Mouse (Mus musculus) lung, postnatal 0 days (tissue): Measurements from ENCODE around the gene Grtp1. TPM values are rescaled to one million over a fixed set of nuclear protein-coding genes. Genes with fewer than 3 reads are reported as not detected.

Experiments used
- ATAC-seq: fragments of 200-750 bp; cut with Nextera tagmentation; 2 replicates; pipeline ENCODE4 v1.8.0; 2017; ENCODE audit warnings: moderate library complexity
- DNase-seq: peaks from one replicate; pipeline ENCODE4 v3.0.0-alpha.2; 2016; ENCODE audit warnings: low spot score
- H3K27ac ChIP-seq: fragments of 300-500 bp; sonication (generic); 2 replicates; pipeline ENCODE4 v1.5.1; 2014; ENCODE audit warnings: antibody characterized with exemption, mild to moderate bottlenecking, low read length, mixed read lengths
- H3K27me3 ChIP-seq: fragments of 300-500 bp; sonication (generic); replicated peaks from 2 replicates; pipeline ENCODE4 v1.6.1; 2014; ENCODE audit warnings: low read length, mixed read lengths; ENCODE audit not compliant: insufficient read depth
- H3K36me3 ChIP-seq: fragments of 300-500 bp; sonication (generic); 2 replicates; pipeline ENCODE4 v1.6.1; 2014; ENCODE audit warnings: low read length, mixed read lengths; ENCODE audit not compliant: insufficient read depth
- H3K4me1 ChIP-seq: fragments of 300-500 bp; sonication (generic); 2 replicates; pipeline ENCODE4 v1.6.1; 2014; ENCODE audit warnings: antibody characterized with exemption, low read depth, low read length, mixed read lengths; ENCODE audit not compliant: insufficient read depth
- H3K4me2 ChIP-seq: fragments of 300-500 bp; sonication (generic); replicated peaks from 2 replicates; pipeline ENCODE4 v1.6.1; 2014; ENCODE audit warnings: low read depth, mild to moderate bottlenecking, low read length, moderate library complexity, mixed read lengths
- H3K4me3 ChIP-seq: fragments of 300-500 bp; sonication (generic); 2 replicates; pipeline ENCODE4 v1.5.1; 2014; ENCODE audit warnings: low read depth, low read length
- H3K9ac ChIP-seq: fragments of 300-500 bp; sonication (generic); replicated peaks from 2 replicates; pipeline ENCODE4 v1.6.1; 2014; ENCODE audit warnings: low read depth, mild to moderate bottlenecking
- H3K9me3 ChIP-seq: fragments of 300-500 bp; sonication (generic); 2 replicates; pipeline ENCODE4 v1.6.1; 2016; ENCODE audit warnings: low read length, mixed read lengths
- CTCF ChIP-seq: IDR thresholded peaks from 2 replicates; pipeline ENCODE4 v1.5.1; 2016; ENCODE audit warnings: antibody characterized with exemption, mild to moderate bottlenecking
- EP300 ChIP-seq: IDR thresholded peaks from 2 replicates; pipeline ENCODE4 v1.6.1; 2016; ENCODE audit warnings: antibody characterized with exemption, mild to moderate bottlenecking, control low read depth
- WGBS: fragments of 180-500 bp; shearing (Covaris S2); extraction: QIAGEN DNeasy Blood & Tissue Kit; methylation state at CpG from one replicate; pipeline ENCODE4 v1.1.7; 2014; 5-methylcytosine and 5-hydroxymethylcytosine counted together
- microRNA counts: library from miRNA; unstranded; fragments of <30 nt; microRNA quantifications from one replicate; lab custom pipeline; 2015
- microRNA-seq: library from miRNA; unstranded; fragments of <30 nt; microRNA quantifications from one replicate; pipeline ENCODE4, GENCODE M21; 2016
- polyA plus RNA-seq: library from polyadenylated mRNA; unstranded; fragments of >200 nt; fragmentation: Nextera tagmentation; extraction: Ambion mirVana; gene quantifications from 2 replicates; pipeline ENCODE4 v1.2.1, GENCODE M21; 2015

Gene Grtp1
- polyA plus RNA-seq, 1 experiment from 2014 or later, result 2.5 TPM

DNA sequence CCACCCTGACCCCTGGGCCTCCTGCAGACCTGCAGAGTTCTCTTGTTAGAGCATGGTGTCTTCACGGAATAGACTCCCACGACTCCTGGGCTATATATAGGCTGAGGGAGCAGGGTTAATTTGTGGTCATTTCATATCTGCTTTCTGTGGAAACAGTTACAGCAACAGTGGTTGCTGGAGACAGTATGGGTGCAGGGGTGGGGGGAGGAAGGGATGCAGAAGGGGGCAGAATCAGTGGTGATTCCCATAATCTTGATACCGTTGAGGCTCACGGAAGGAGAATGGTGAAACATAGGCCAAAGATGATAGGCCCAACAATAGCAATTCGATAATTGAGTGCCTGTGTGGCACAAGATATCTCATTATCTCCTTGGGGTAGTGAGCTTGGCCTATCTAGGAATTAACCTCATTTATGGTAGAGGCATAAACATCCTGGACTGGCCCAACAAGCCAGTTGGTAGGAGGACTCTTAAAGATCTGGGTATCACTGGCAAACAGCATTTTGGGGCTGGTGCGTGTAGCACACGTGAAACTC is 77.5 kb downstream of the Grtp1 start:
- Histone ChIP-seq H3K27me3 (no peaks in the 10 kb centered on the region), H3K9me3 (no peaks in the 10 kb centered on the region), H3K4me2 (no peak overlapping the region), H3K9ac (no peak overlapping the region), H3K4me3 (no peak overlapping the region), H3K36me3 (peaks cover 29% of the 10 kb centered on the region), H3K27ac (no peak overlapping the region), H3K4me1 (no peaks in the 10 kb centered on the region)
- TF ChIP-seq CTCF, result no peak
- TF ChIP-seq EP300, result no peak
- no peak for ATAC-seq
- WGBS, result 89% methylated on average over 7 of the region's 7 CpGs
- DNase-seq, result no peak

MicroRNAs within 50 kb of the gene (microRNA counts, 519-probe panel; counts per million panel counts)
- not detected for microRNA mmu-miR-1968 (lab: Ali Mortazavi, UCI)

Small RNA genes within 50 kb of the gene (microRNA-seq; reads per million reads assigned to microRNA genes)
- gene Mir1968, result 1.2 reads per million
- gene Mir7065, result not detected

Other genes with a start within 250 kb of the Grtp1 start
- gene F7, start 174.6 kb downstream of the Grtp1 start, polyA plus RNA-seq, result 5.0 and 5.2 TPM in 2 replicates
- gene F10, start 163.3 kb downstream of the Grtp1 start, polyA plus RNA-seq, result 5.9 and 7.4 TPM in 2 replicates
- gene Proz, start 139.7 kb downstream of the Grtp1 start, polyA plus RNA-seq, result 0.87 and 1.2 TPM in 2 replicates
- 17.5 and 18.0 TPM in 2 replicates for gene Pcid2, start 95.2 kb downstream of the Grtp1 start, polyA plus RNA-seq
- 59.5 and 61.2 TPM in 2 replicates for gene Cul4a, start 95.0 kb downstream of the Grtp1 start, polyA plus RNA-seq
- gene Lamp1, start 41.5 kb downstream of the Grtp1 start, polyA plus RNA-seq, result 508 and 522 TPM in 2 replicates
- 0.93 and 1.0 TPM in 2 replicates for gene Adprhl1, start 53.5 kb upstream of the Grtp1 start, polyA plus RNA-seq
- 14.5 TPM in 2 replicates for gene Dcun1d2, start 87.5 kb upstream of the Grtp1 start, polyA plus RNA-seq
- 26.1 and 30.3 TPM in 2 replicates for gene Tmco3, start 87.6 kb upstream of the Grtp1 start, polyA plus RNA-seq
- 45.4 and 50.2 TPM in 2 replicates for gene Tfdp1, start 138.1 kb upstream of the Grtp1 start, polyA plus RNA-seq
- not detected in 2 replicates for gene Atp4b, start 196.2 kb upstream of the Grtp1 start, polyA plus RNA-seq
- gene Grk1, start 204.5 kb upstream of the Grtp1 start, polyA plus RNA-seq, result not detected in 2 replicates
- 0.57 and 1.2 TPM in 2 replicates for gene Tmem255b, start 234.6 kb upstream of the Grtp1 start, polyA plus RNA-seq